Mouse (Mus musculus) spleen, adult 2 months (tissue): ENCODE data around the gene Patz1.

ENCODE experiments used
- CTCF ChIP-seq: fragments of 200-500 bp; IDR thresholded peaks from 2 replicates; pipeline ENCODE4 v1.5.1; 2011; ENCODE audit warnings: mild to moderate bottlenecking, inconsistent platforms; ENCODE audit not compliant: insufficient read depth, insufficient read length, insufficient replicate concordance; ENCODE audit errors: extremely low read depth
- POLR2A ChIP-seq: fragments of 200-500 bp; IDR thresholded peaks from 2 replicates; pipeline ENCODE4 v1.6.1; 2011; ENCODE audit warnings: low read depth, low read length, inconsistent platforms

GRCm38 (mm10) chr11:3334711-3335316 is 46.1 kb downstream of the Patz1 start:
- no peak for TF ChIP-seq CTCF
- TF ChIP-seq POLR2A = no peak
